Mouse (Mus musculus): ENCODE measurements around the gene Cxcr5. TPM values are rescaled to one million over a fixed set of nuclear protein-coding genes. Genes with fewer than 3 reads are reported as not detected.

Gene Cxcr5
- polyA plus RNA-seq, 1 experiment from 2014 or later: not detected

DNA sequence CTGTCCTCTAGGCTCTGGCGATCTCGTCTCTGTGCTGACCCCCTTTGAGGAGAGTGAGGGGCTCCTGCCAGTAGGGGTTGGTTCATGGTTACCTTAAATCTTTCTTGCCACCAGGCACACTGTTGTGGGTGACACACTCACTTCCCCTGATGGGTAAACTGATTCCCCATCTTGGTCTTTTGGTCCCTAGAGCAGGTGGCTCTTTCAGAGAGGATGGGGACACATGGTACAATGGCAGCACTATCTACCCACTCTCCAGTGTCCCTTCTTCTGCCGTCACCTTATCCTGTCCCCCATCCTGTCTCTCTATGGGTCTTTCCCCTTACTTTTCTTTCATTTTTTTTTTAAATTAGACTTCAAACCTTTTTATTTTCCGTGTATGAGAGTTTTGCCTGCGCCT, 45.8 kb downstream of the Cxcr5 start:
- Histone ChIP-seq H3K9ac (ENCODE audit: low read depth, low read length) (no peak overlapping the region), H3K27ac (ENCODE audit: low read depth, low read length) (no peak overlapping the region), H3K4me2 (ENCODE audit: low read length) (no peak overlapping the region), H3K4me1 (ENCODE audit: control insufficient read depth, insufficient read depth, low read depth, low read length) (peaks cover 3% of the 10 kb centered on the region), H3K4me3 (ENCODE audit: low read length) (no peak overlapping the region), H3K36me3 (ENCODE audit: control insufficient read depth, insufficient read depth, low read length) (no peaks in the 10 kb centered on the region), H3K27me3 (replicated peaks; ENCODE audit: control insufficient read depth, insufficient read depth, low read length) (no peaks in the 10 kb centered on the region), H3K9me3 (ENCODE audit: control insufficient read depth, low read length) (no peaks in the 10 kb centered on the region)
- 91% methylated on average over 5 of the region's 5 CpGs for WGBS
- ATAC-seq: no peak

DNA sequence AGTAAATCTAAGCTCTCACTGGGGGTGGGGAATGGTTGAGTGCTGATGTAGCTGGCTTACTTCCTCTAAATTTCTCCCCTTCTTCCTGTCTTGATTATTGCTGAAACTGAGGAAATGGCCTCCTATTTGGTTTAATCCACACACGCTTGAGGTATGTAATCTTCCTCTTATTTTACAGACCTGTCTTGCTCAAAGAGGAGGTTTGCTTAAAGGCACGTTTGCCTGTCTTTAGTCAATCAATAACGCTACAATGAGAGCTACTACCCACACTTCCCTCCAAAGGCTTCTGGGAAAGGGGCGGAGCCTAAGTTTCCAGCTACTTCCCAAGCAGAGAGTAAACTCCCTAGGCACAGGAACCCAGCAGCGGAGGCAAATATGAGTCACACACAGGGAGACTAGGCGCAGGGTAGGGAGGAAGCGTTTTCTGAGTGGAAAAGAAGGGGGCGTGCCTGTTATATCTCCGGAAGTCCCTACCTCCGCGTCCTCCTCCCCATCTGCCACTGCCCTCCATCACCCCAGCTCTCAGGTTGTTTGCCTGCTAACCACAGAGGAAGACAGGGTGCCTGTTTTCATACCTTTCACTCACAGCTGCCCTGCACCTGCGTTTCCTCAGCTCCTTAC, 46.4 kb downstream of the Cxcr5 start:
- no peak overlapping the region for H3K4me3 ChIP-seq (ENCODE audit: low read length)
- H3K36me3 ChIP-seq (ENCODE audit: control insufficient read depth, insufficient read depth, low read length): no peaks in the 10 kb centered on the region
- no peak for ATAC-seq
- H3K4me1 ChIP-seq (ENCODE audit: control insufficient read depth, insufficient read depth, low read depth, low read length): peaks cover 9% of the 10 kb centered on the region
- 72% methylated on average over 12 of the region's 12 CpGs for WGBS
- H3K27ac ChIP-seq (ENCODE audit: low read depth, low read length): no peak overlapping the region
- H3K27me3 ChIP-seq (replicated peaks; ENCODE audit: control insufficient read depth, insufficient read depth, low read length): no peaks in the 10 kb centered on the region
- H3K4me2 ChIP-seq (ENCODE audit: low read length): no peak overlapping the region
- H3K9ac ChIP-seq (ENCODE audit: low read depth, low read length): no peak overlapping the region
- H3K9me3 ChIP-seq (ENCODE audit: control insufficient read depth, low read length): no peaks in the 10 kb centered on the region

GRCm38 (mm10) chr9:44514147-44514546, 47.5 kb downstream of the Cxcr5 start:
- no peak overlapping the region for H3K27ac ChIP-seq (ENCODE audit: low read depth, low read length)
- no peaks in the 10 kb centered on the region for H3K27me3 ChIP-seq (replicated peaks; ENCODE audit: control insufficient read depth, insufficient read depth, low read length)
- no peaks in the 10 kb centered on the region for H3K9me3 ChIP-seq (ENCODE audit: control insufficient read depth, low read length)
- no peak for ATAC-seq
- H3K4me2 ChIP-seq (ENCODE audit: low read length): no peak overlapping the region
- H3K4me1 ChIP-seq (ENCODE audit: control insufficient read depth, insufficient read depth, low read depth, low read length): peaks cover 19% of the 10 kb centered on the region
- H3K36me3 ChIP-seq (ENCODE audit: control insufficient read depth, insufficient read depth, low read length): peaks cover 2% of the 10 kb centered on the region; the same call in 1 of the 2 replicates
- no peak overlapping the region for H3K9ac ChIP-seq (ENCODE audit: low read depth, low read length)
- WGBS: 92% methylated on average over 5 of the region's 5 CpGs
- H3K4me3 ChIP-seq (ENCODE audit: low read length): no peak overlapping the region

- WGBS: 85% methylated on average over 20 of the region's 20 CpGs
- Histone ChIP-seq H3K4me3 (ENCODE audit: low read length) (no peak overlapping the region), H3K27ac (ENCODE audit: low read depth, low read length) (no peak overlapping the region), H3K9me3 (ENCODE audit: control insufficient read depth, low read length) (no peaks in the 10 kb centered on the region), H3K27me3 (replicated peaks; ENCODE audit: control insufficient read depth, insufficient read depth, low read length) (no peaks in the 10 kb centered on the region), H3K4me1 (ENCODE audit: control insufficient read depth, insufficient read depth, low read depth, low read length) (peaks cover 23% of the 10 kb centered on the region), H3K36me3 (ENCODE audit: control insufficient read depth, insufficient read depth, low read length) (peaks cover 4% of the 10 kb centered on the region; the same call in 1 of the 2 replicates), H3K4me2 (ENCODE audit: low read length) (no peak overlapping the region), H3K9ac (ENCODE audit: low read depth, low read length) (no peak overlapping the region)
- no peak for ATAC-seq
These were observed 48.1 kb downstream of the Cxcr5 start for GRCm38 (mm10) chr9:44513610-44514009.

GRCm38 (mm10) chr9:44513121-44513520, 48.6 kb downstream of the Cxcr5 start:
- Histone ChIP-seq H3K4me1 (ENCODE audit: control insufficient read depth, insufficient read depth, low read depth, low read length) (peaks cover 23% of the 10 kb centered on the region), H3K9me3 (ENCODE audit: control insufficient read depth, low read length) (no peaks in the 10 kb centered on the region), H3K36me3 (ENCODE audit: control insufficient read depth, insufficient read depth, low read length) (peaks cover 6% of the 10 kb centered on the region; the same call in 1 of the 2 replicates), H3K9ac (ENCODE audit: low read depth, low read length) (no peak overlapping the region), H3K27me3 (replicated peaks; ENCODE audit: control insufficient read depth, insufficient read depth, low read length) (no peaks in the 10 kb centered on the region), H3K4me3 (ENCODE audit: low read length) (no peak overlapping the region), H3K27ac (ENCODE audit: low read depth, low read length) (no peak overlapping the region), H3K4me2 (ENCODE audit: low read length) (no peak overlapping the region)
- 92% methylated on average over 11 of the region's 11 CpGs for WGBS
- ATAC-seq: no peak

- Histone ChIP-seq H3K36me3 (ENCODE audit: control insufficient read depth, insufficient read depth, low read length) (peaks cover 7% of the 10 kb centered on the region), H3K4me3 (ENCODE audit: low read length) (no peak overlapping the region), H3K4me2 (ENCODE audit: low read length) (no peak overlapping the region), H3K4me1 (ENCODE audit: control insufficient read depth, insufficient read depth, low read depth, low read length) (peaks cover 23% of the 10 kb centered on the region), H3K9ac (ENCODE audit: low read depth, low read length) (no peak overlapping the region), H3K27ac (ENCODE audit: low read depth, low read length) (no peak overlapping the region), H3K27me3 (replicated peaks; ENCODE audit: control insufficient read depth, insufficient read depth, low read length) (no peaks in the 10 kb centered on the region), H3K9me3 (ENCODE audit: control insufficient read depth, low read length) (no peaks in the 10 kb centered on the region)
- WGBS: 73% methylated on average over 3 of the region's 3 CpGs
- no peak for ATAC-seq
These were observed 49.0 kb downstream of the Cxcr5 start for GRCm38 (mm10) chr9:44512717-44513003.

GRCm38 (mm10) chr9:44511935-44512716, 49.6 kb downstream of the Cxcr5 start:
- H3K4me1 ChIP-seq (ENCODE audit: control insufficient read depth, insufficient read depth, low read depth, low read length): peaks cover 23% of the 10 kb centered on the region
- no peak for ATAC-seq
- no peaks in the 10 kb centered on the region for H3K27me3 ChIP-seq (replicated peaks; ENCODE audit: control insufficient read depth, insufficient read depth, low read length)
- no peak overlapping the region for H3K9ac ChIP-seq (ENCODE audit: low read depth, low read length)
- H3K4me2 ChIP-seq (ENCODE audit: low read length): no peak overlapping the region
- 63% methylated on average over 9 of the region's 9 CpGs for WGBS
- H3K4me3 ChIP-seq (ENCODE audit: low read length): no peak overlapping the region
- H3K27ac ChIP-seq (ENCODE audit: low read depth, low read length): no peak overlapping the region
- H3K36me3 ChIP-seq (ENCODE audit: control insufficient read depth, insufficient read depth, low read length): peaks cover 12% of the 10 kb centered on the region
- no peaks in the 10 kb centered on the region for H3K9me3 ChIP-seq (ENCODE audit: control insufficient read depth, low read length)

GRCm38 (mm10) chr9:44510872-44511601, 50.6 kb downstream of the Cxcr5 start:
- peak; percentile 80 for ATAC-seq
- Histone ChIP-seq H3K36me3 (ENCODE audit: control insufficient read depth, insufficient read depth, low read length) (peaks cover 23% of the 10 kb centered on the region), H3K27me3 (replicated peaks; ENCODE audit: control insufficient read depth, insufficient read depth, low read length) (no peaks in the 10 kb centered on the region), H3K4me1 (ENCODE audit: control insufficient read depth, insufficient read depth, low read depth, low read length) (peaks cover 23% of the 10 kb centered on the region), H3K27ac (ENCODE audit: low read depth, low read length) (peak overlapping the region; percentile 51), H3K4me2 (ENCODE audit: low read length) (peak overlapping the region; percentile 13; the same call in 1 of the 2 replicates), H3K9ac (ENCODE audit: low read depth, low read length) (no peak overlapping the region), H3K4me3 (ENCODE audit: low read length) (no peak overlapping the region), H3K9me3 (ENCODE audit: control insufficient read depth, low read length) (no peaks in the 10 kb centered on the region)
- WGBS: 76% methylated on average over 5 of the region's 5 CpGs

DNA sequence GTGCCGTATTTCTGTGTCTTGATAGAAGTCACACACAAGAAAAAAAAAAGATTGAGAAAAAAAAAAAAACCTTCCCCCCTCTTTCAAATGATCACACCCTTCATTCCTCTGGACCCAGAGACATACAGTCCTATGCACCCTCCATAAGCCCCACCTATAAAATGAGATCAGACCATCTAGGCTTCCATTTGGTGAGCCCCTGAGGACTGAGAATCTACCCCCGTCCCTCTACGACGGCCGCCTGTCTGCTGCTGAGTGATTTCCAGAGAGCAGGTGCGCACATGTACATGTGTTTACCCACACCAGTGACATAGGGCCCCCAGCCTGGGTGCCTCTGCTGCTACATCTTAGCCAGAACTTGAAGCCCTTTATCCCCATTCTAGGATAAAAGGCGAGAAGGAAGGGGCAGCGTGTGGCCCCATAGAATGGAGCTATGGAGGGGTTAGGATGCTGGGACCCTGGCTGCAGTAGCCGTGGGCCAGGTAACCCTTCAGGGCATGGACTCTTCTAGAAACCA, 51.3 kb downstream of the Cxcr5 start:
- ATAC-seq: no peak
- Histone ChIP-seq H3K9me3 (ENCODE audit: control insufficient read depth, low read length) (no peaks in the 10 kb centered on the region), H3K4me2 (ENCODE audit: low read length) (peak overlapping the region; percentile 49)

More for the DNA sequence above, 51.3 kb downstream of the Cxcr5 start:
- no peak overlapping the region for H3K4me3 ChIP-seq (ENCODE audit: low read length)
- H3K4me1 ChIP-seq (ENCODE audit: control insufficient read depth, insufficient read depth, low read depth, low read length): peaks cover 23% of the 10 kb centered on the region
- no peak overlapping the region for H3K9ac ChIP-seq (ENCODE audit: low read depth, low read length)
- H3K36me3 ChIP-seq (ENCODE audit: control insufficient read depth, insufficient read depth, low read length): peaks cover 27% of the 10 kb centered on the region
- 32% methylated on average over 9 of the region's 9 CpGs for WGBS
- H3K27ac ChIP-seq (ENCODE audit: low read depth, low read length): peak overlapping the region; percentile 51
- H3K27me3 ChIP-seq (replicated peaks; ENCODE audit: control insufficient read depth, insufficient read depth, low read length): no peaks in the 10 kb centered on the region
